Mouse (Mus musculus): ENCODE results near the gene Sept1. TPM values are rescaled to one million over a fixed set of nuclear protein-coding genes. Genes with fewer than 3 reads are reported as not detected.

Sept1 gene
- total and polyA plus RNA-seq, 2 experiments from 2014 or later: 0.22 to 5.3 TPM

DNA sequence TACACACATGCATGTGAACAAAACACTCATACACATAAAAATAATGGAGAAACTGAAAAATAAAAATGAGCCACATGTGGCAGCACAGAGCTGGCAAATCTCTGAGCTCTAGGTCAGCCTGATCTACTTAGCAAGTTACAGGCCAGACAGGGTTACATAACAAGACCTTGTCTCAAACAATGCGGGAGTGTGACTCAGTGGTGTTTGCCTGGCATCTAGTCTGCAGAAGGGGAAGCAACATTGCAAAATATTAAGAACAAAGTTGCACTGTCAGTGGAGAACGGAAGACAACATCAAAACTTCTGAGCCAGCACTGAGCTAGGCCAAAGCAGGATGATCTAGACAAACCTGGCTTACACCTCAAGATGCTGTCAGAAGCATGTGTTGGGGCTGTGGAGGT is 37.3 kb upstream of the Sept1 start:
- 96% methylated on average over 2 of the region's 2 CpGs for WGBS
- Histone ChIP-seq H3K4me3 (ENCODE audit: low read depth, low read length) (no peak overlapping the region), H3K27me3 (ENCODE audit: insufficient read depth, low read length) (no peaks in the 10 kb centered on the region), H3K27ac (ENCODE audit: low read depth, low read length) (no peak overlapping the region), H3K9me3 (ENCODE audit: low read length) (0 out of 2 replicates have a peak, but pooled peaks cover 5% of the 10 kb centered on the region), H3K36me3 (ENCODE audit: insufficient read depth, low read length) (peaks cover 7% of the 10 kb centered on the region; the same call in 1 of the 2 replicates), H3K4me2 (ENCODE audit: low read depth, low read length, poor library complexity, severe bottlenecking) (no peak overlapping the region), H3K9ac (replicated peaks; ENCODE audit: low read length, poor library complexity, severe bottlenecking) (no peak overlapping the region), H3K4me1 (ENCODE audit: insufficient read depth, low read length) (peaks cover 2% of the 10 kb centered on the region; the same call in 1 of the 2 replicates)
- no peak for DNase-seq (ENCODE audit: low spot score)
- no peak for ATAC-seq (ENCODE audit: low FRiP score)
- TF ChIP-seq CTCF (IDR thresholded peaks at IDR 0.05): no peak

DNA sequence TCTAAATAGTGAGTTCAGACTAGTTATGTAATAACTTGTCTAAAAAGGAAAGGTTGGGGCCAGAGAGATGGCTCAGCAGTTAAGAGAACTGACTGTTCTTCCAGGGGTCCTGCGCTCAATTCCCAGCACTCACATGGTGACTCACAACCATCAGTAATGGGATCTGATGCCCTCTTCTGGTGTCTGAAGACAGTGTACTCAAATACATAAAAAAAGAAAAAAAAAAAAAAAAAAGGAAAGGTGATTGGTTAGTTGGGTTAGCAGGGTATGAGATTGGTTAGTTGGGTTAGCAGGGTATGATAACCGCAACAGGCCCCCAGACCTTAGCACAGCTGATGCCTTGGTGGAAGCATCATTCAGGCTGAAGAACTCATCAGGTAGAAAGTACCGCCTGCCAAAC is 30.6 kb upstream of the Sept1 start:
- WGBS: 90% methylated on average over 3 of the region's 3 CpGs
- ATAC-seq (ENCODE audit: low FRiP score) (no peak), DNase-seq (ENCODE audit: low spot score) (no peak)
- no peak for TF ChIP-seq CTCF (IDR thresholded peaks at IDR 0.05)
- H3K9ac ChIP-seq (replicated peaks; ENCODE audit: low read length, poor library complexity, severe bottlenecking): no peak overlapping the region
- H3K4me2 ChIP-seq (ENCODE audit: low read depth, low read length, poor library complexity, severe bottlenecking): no peak overlapping the region
- no peak overlapping the region for H3K4me3 ChIP-seq (ENCODE audit: low read depth, low read length)
- peaks cover 5% of the 10 kb centered on the region; the same call in 1 of the 2 replicates for H3K4me1 ChIP-seq (ENCODE audit: insufficient read depth, low read length)
- no peaks in the 10 kb centered on the region for H3K27me3 ChIP-seq (ENCODE audit: insufficient read depth, low read length)
- no peak overlapping the region for H3K27ac ChIP-seq (ENCODE audit: low read depth, low read length)
- no peaks in the 10 kb centered on the region for H3K36me3 ChIP-seq (ENCODE audit: insufficient read depth, low read length)
- H3K9me3 ChIP-seq (ENCODE audit: low read length): no peaks in the 10 kb centered on the region

DNA sequence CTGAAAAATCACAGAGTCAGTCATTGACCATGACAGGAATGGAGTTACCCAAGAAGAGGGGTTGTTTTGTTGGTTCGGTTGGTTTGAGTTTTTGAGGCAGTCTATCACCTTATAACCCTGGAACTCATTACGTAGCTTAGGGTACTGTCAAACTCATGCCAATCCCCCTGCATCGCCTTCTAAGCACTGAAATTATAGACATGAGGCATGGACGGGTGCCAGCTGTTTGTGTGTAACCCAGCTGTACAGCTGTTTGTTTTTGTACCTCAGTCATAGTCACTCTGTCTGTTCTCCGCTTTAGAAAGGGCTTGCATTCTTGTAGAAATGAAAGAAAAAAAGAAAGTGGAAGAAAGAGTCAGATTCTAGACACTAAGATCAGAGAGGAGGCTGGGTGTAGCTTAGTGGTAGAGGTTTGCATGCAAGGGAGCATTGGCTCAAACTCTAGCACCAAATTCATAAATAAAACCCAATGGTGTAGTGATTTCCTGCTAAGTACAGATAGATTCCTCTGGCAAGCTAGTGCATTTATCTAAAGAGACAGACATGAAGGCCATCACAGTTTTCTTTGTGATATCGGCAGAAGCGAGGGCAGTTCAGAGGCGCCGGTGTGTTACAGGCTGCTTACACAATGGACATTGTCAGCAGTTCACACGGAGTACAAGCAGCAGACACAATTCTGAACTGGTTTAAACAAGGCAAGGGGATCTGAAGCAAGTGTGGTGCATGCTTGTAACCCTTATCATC is 29.5 kb upstream of the Sept1 start:
- WGBS: 87% methylated on average over 10 of the region's 10 CpGs
- no peak overlapping the region for H3K9ac ChIP-seq (replicated peaks; ENCODE audit: low read length, poor library complexity, severe bottlenecking)
- H3K9me3 ChIP-seq (ENCODE audit: low read length): no peaks in the 10 kb centered on the region
- no peak overlapping the region for H3K27ac ChIP-seq (ENCODE audit: low read depth, low read length)
- DNase-seq (ENCODE audit: low spot score): no peak
- peaks cover 5% of the 10 kb centered on the region; the same call in 1 of the 2 replicates for H3K4me1 ChIP-seq (ENCODE audit: insufficient read depth, low read length)
- H3K27me3 ChIP-seq (ENCODE audit: insufficient read depth, low read length): no peaks in the 10 kb centered on the region
- H3K36me3 ChIP-seq (ENCODE audit: insufficient read depth, low read length): no peaks in the 10 kb centered on the region
- TF ChIP-seq CTCF (IDR thresholded peaks at IDR 0.05): no peak
- no peak overlapping the region for H3K4me2 ChIP-seq (ENCODE audit: low read depth, low read length, poor library complexity, severe bottlenecking)
- no peak overlapping the region for H3K4me3 ChIP-seq (ENCODE audit: low read depth, low read length)
- no peak for ATAC-seq (ENCODE audit: low FRiP score)

DNA sequence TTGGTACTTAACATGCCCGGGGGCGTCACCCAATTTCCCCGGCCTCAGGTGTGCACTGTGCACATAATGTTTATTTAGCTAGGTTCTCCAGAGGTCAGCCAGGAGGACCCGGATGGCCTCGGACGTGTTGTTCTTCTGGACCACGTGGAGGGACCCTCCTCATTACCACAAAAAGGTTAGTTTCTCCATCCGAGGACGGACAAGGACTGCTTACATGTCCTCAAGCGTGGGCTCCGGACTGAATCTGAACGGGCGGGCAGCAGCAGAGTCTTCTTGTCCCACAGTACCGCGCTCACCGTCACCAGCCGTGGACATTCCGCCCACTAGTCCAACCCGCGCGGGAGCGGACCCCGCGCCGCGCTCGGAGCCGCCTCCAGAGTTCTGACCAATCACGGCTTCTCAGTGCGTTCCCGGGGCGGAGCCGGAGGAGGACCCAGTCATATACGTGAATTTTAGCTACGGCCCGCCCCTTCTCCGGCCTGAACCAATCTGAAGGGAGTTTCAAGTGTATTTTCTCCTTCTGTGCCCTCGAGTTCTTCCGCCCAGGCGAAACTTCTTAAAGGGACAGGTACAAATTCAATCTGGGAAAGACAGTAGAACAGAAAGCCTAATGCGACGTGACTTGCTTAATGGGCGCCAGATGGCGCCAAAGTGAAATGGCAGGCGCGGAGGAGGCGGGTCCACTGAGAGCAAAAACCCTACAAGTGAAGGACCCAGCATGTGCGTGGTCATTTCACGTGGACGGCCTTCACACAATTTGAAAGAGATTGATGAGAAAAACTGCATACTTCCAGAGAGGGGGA is 27.6 kb upstream of the Sept1 start, which contains the start of gene Dctpp1:
TSS of gene Dctpp1 (minus strand) at position 401 of the 803 bp plus-strand sequence.
- Histone ChIP-seq H3K27ac (ENCODE audit: low read depth, low read length) (peak within 1 kb of the TSS; percentile 47), H3K9ac (replicated peaks; ENCODE audit: low read length, poor library complexity, severe bottlenecking) (peak within 1 kb of the TSS; percentile 64), H3K4me1 (ENCODE audit: insufficient read depth, low read length) (peaks cover 5% of the 10 kb centered on the region; the same call in 1 of the 2 replicates), H3K36me3 (ENCODE audit: insufficient read depth, low read length) (0 out of 2 replicates have a peak, but pooled peaks cover 3% of the 10 kb centered on the region), H3K4me3 (ENCODE audit: low read depth, low read length) (peak within 1 kb of the TSS; percentile 63), H3K4me2 (ENCODE audit: low read depth, low read length, poor library complexity, severe bottlenecking) (peak within 1 kb of the TSS; percentile 70), H3K27me3 (ENCODE audit: insufficient read depth, low read length) (no peaks in the 10 kb centered on the region), H3K9me3 (ENCODE audit: low read length) (no peaks in the 10 kb centered on the region)
- DNase-seq (ENCODE audit: low spot score) (peak; percentile 99), ATAC-seq (ENCODE audit: low FRiP score) (peak; percentile 99)
- peak; percentile 94 for TF ChIP-seq CTCF (IDR thresholded peaks at IDR 0.05)
- WGBS: under 1% methylated on average over 50 of the region's 50 CpGs

DNA sequence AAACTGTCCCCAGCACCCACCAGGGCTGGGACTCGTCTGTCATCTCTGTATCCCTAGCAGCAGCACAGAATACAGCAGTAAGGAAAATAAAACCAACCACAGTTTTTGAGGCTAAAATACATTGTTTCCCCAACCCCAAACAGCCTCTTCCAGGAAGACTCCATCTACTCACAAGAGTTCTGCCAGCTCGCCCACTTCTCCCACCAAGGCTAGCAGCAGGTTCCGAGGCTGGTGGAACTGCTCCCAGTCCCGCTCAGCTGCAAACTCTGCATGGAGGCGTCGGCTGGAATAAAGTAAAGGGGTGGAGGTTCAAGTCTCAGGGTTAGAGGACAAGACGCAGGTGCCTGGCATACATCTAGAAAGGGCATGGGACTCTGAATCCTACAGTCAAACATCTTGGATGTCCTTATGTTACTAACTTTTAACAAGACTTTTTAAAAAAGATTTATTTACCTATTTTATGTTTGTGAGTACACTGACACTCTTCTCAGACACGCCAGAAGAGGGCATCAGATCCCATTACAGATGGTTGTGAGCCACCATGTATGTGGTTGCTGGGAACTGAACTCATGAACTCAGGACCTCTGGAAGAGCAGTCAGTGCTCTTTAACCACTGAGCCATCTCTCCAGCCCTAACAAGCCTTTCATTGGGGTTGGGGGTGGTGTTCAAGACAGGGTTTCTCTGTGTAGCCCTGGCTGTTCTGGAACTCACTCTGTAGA is 26.4 kb upstream of the Sept1 start:
- 74% methylated on average over 8 of the region's 8 CpGs for WGBS
- Histone ChIP-seq H3K27me3 (ENCODE audit: insufficient read depth, low read length) (no peaks in the 10 kb centered on the region), H3K27ac (ENCODE audit: low read depth, low read length) (no peak overlapping the region), H3K36me3 (ENCODE audit: insufficient read depth, low read length) (0 out of 2 replicates have a peak, but pooled peaks cover 3% of the 10 kb centered on the region), H3K4me2 (ENCODE audit: low read depth, low read length, poor library complexity, severe bottlenecking) (peak overlapping the region; percentile 70), H3K4me3 (ENCODE audit: low read depth, low read length) (peak overlapping the region; percentile 63), H3K9ac (replicated peaks; ENCODE audit: low read length, poor library complexity, severe bottlenecking) (no peak overlapping the region), H3K4me1 (ENCODE audit: insufficient read depth, low read length) (peaks cover 5% of the 10 kb centered on the region; the same call in 1 of the 2 replicates), H3K9me3 (ENCODE audit: low read length) (no peaks in the 10 kb centered on the region)
- ATAC-seq (ENCODE audit: low FRiP score) (no peak), DNase-seq (ENCODE audit: low spot score) (no peak)
- TF ChIP-seq CTCF (IDR thresholded peaks at IDR 0.05): peak; percentile 32

All from midbrain, postnatal 0 days (tissue).